Mouse (Mus musculus): Measurements from ENCODE around the gene Nfe2l2.

The Nfe2l2 gene

GRCm38 (mm10) chr2:75704234-75705161 lies at the start of gene Nfe2l2:
Gene Nfe2l2 (minus strand): TSS chr2:75704641.
- peak; percentile 65 for DNase-seq (ENCODE audit: low read depth, low spot score)

- DNase-seq (ENCODE audit: low read depth, low spot score) = no peak
Observed at GRCm38 (mm10) chr2:75752306-75753175, 48.1 kb upstream of the Nfe2l2 start.

- no peak for DNase-seq (ENCODE audit: low read depth, low spot score)
Observed at GRCm38 (mm10) chr2:75751896-75752295, 47.5 kb upstream of the Nfe2l2 start.

- DNase-seq (ENCODE audit: low read depth, low spot score) = no peak
Observed at GRCm38 (mm10) chr2:75750869-75751268, 46.4 kb upstream of the Nfe2l2 start.

- DNase-seq (ENCODE audit: low read depth, low spot score) = no peak
Observed at GRCm38 (mm10) chr2:75750043-75750718, 45.7 kb upstream of the Nfe2l2 start.

GRCm38 (mm10) chr2:75748841-75749240 lies 44.4 kb upstream of the Nfe2l2 start:
- no peak for DNase-seq (ENCODE audit: low read depth, low spot score)

GRCm38 (mm10) chr2:75737006-75737503 lies 32.6 kb upstream of the Nfe2l2 start:
- DNase-seq (ENCODE audit: low read depth, low spot score) = no peak

- no peak for DNase-seq (ENCODE audit: low read depth, low spot score)
Observed at GRCm38 (mm10) chr2:75734196-75734865, 29.9 kb upstream of the Nfe2l2 start.

- DNase-seq (ENCODE audit: low read depth, low spot score) = no peak
Observed at GRCm38 (mm10) chr2:75733177-75733576, 28.7 kb upstream of the Nfe2l2 start.

GRCm38 (mm10) chr2:75731929-75732328 lies 27.5 kb upstream of the Nfe2l2 start:
- DNase-seq (ENCODE audit: low read depth, low spot score) = no peak

GRCm38 (mm10) chr2:75731233-75731651 lies 26.8 kb upstream of the Nfe2l2 start:
- DNase-seq (ENCODE audit: low read depth, low spot score) = no peak

GRCm38 (mm10) chr2:75730052-75730451 lies 25.6 kb upstream of the Nfe2l2 start:
- DNase-seq (ENCODE audit: low read depth, low spot score) = peak; percentile 15

GRCm38 (mm10) chr2:75724863-75725445 lies 20.5 kb upstream of the Nfe2l2 start:
- DNase-seq (ENCODE audit: low read depth, low spot score) = no peak

- DNase-seq (ENCODE audit: low read depth, low spot score) = no peak
Observed at GRCm38 (mm10) chr2:75723481-75723880, 19.0 kb upstream of the Nfe2l2 start.

- no peak for DNase-seq (ENCODE audit: low read depth, low spot score)
Observed at GRCm38 (mm10) chr2:75722893-75723292, 18.5 kb upstream of the Nfe2l2 start.

- no peak for DNase-seq (ENCODE audit: low read depth, low spot score)
Observed at GRCm38 (mm10) chr2:75720236-75721027, 16.0 kb upstream of the Nfe2l2 start.

GRCm38 (mm10) chr2:75719331-75719869 lies 15.0 kb upstream of the Nfe2l2 start:
- no peak for DNase-seq (ENCODE audit: low read depth, low spot score)

- no peak for DNase-seq (ENCODE audit: low read depth, low spot score)
Observed at GRCm38 (mm10) chr2:75716046-75717016, 11.9 kb upstream of the Nfe2l2 start.

All from telencephalon, adult 2 months (tissue).